ENCODE assay signal across 8 mouse cellular contexts in genomic region chr6:114642601-114643528, GRCm38 (mm10). TPM values are rescaled to one million over a fixed set of nuclear protein-coding genes. Genes with fewer than 3 reads are reported as not detected.
DNase-seq lines count a peak whose midpoint lies in the region; ATAC-seq and TF ChIP-seq lines count a peak whose summit lies in the region.

Atg7 (plus strand) TSS chr6:114643097.

- peak within 1 kb of the TSS; percentile 67 for H3K9ac ChIP-seq in forebrain, embryonic 15.5 days (replicated peaks)

- peak; percentile 89 for ATAC-seq in forebrain, embryonic 15.5 days (replicated peaks)
- peak; percentile 92 for ATAC-seq in neutrophil, adult 5-6 weeks (ENCODE audit: extremely low read depth, insufficient number of reproducible peaks, low FRiP score, poor library complexity, severe bottlenecking)

- H3K36me3 ChIP-seq in forebrain, embryonic 15.5 days: no peaks in the 10 kb centered on the region

- no peaks in the 10 kb centered on the region for H3K9me3 ChIP-seq in forebrain, embryonic 15.5 days

- H3K4me3 ChIP-seq in forebrain, embryonic 15.5 days: peak within 1 kb of the TSS; percentile 89
- H3K4me3 ChIP-seq in lung, adult 2 months (replicated peaks; ENCODE audit: extremely low read depth, low read depth, low read length): peak within 1 kb of the TSS; percentile 82

- under 1% methylated on average over 38 of the region's 38 CpGs for WGBS in forebrain, embryonic 15.5 days
- under 1% methylated on average over 38 of the region's 38 CpGs for whole genome bisulfite sequencing in lung, adult 2 months

- DNase-seq in ES-CJ7 (ENCODE audit: low read depth, low spot score): peak; percentile 95
- peak; percentile 91 for DNase-seq in cerebellum, adult 11 months
- DNase-seq in heart, postnatal 25 days (ENCODE audit: low spot score): peak; percentile 82
- DNase-seq in layer of hippocampus, adult 18-20 months (ENCODE audit: low spot score in 2 of 2): peak; percentile 85 to 96
- peak; percentile 91 for DNase-seq in lung, adult 2 months
- peak; percentile 86 to 87 for DNase-seq in thymus, adult 18-20 months

- H3K27ac ChIP-seq in forebrain, embryonic 15.5 days (replicated peaks): peak within 1 kb of the TSS; percentile 73

- peak within 1 kb of the TSS; percentile 89 for H3K4me2 ChIP-seq in forebrain, embryonic 15.5 days (replicated peaks)

- no peaks in the 10 kb centered on the region for H3K27me3 ChIP-seq in forebrain, embryonic 15.5 days

- intact Hi-C loops in heart, postnatal 25 days (cut with DNase I): no loop called here

- H3K4me1 ChIP-seq in forebrain, embryonic 15.5 days: peaks cover 7% of the 10 kb centered on the region
- 0 out of 2 replicates have a peak, but pooled peaks cover 3% of the 10 kb centered on the region for H3K4me1 ChIP-seq in lung, adult 2 months (ENCODE audit: control insufficient read depth, insufficient read depth, low read length)

- TF ChIP-seq POLR2A in lung, adult 2 months (IDR thresholded peaks at IDR 0.05; ENCODE audit: borderline replicate concordance, extremely low read depth, low read depth, low read length): peak; percentile 84; the same call in 1 of the 2 replicates

- TF ChIP-seq CTCF in lung, adult 2 months (IDR thresholded peaks at IDR 0.05; ENCODE audit: insufficient read depth, low read length): no peak

RNA-seq across cellular contexts. Expression of gene Atg7, which starts in this region (rescaled TPM):
- 20.8 and 23.7 TPM in 2 replicates for polyA plus RNA-seq in forebrain, embryonic 15.5 days (2015; fragmentation: Nextera tagmentation; extraction: Ambion mirVana)
- total RNA-seq in heart, postnatal 25 days (2021): 10 to 100 TPM in 1 of 2 experiments, 1 to 10 TPM in 1; 9.5 to 10.8 TPM
- 10 to 100 TPM; 25.0 TPM for total RNA-seq in layer of hippocampus, adult 18-20 months (2021)
- 21.8 and 28.9 TPM in 2 replicates for polyA plus RNA-seq in lung, adult 2 months (2012; rRNA removed)
- 74.5 and 95.0 TPM in 2 replicates for total RNA-seq in neutrophil, adult 5-6 weeks (2017)

Comparison
In these comparisons a context has a peak if more than half of its experiments do, and no peak if none do; other contexts are left out.
1. Peak in every context shown above with its lines: DNase-seq, ATAC-seq, H3K4me3 ChIP-seq and H3K27ac ChIP-seq.